ENCODE assay signal across 7 mouse cellular contexts in the genomic region with DNA sequence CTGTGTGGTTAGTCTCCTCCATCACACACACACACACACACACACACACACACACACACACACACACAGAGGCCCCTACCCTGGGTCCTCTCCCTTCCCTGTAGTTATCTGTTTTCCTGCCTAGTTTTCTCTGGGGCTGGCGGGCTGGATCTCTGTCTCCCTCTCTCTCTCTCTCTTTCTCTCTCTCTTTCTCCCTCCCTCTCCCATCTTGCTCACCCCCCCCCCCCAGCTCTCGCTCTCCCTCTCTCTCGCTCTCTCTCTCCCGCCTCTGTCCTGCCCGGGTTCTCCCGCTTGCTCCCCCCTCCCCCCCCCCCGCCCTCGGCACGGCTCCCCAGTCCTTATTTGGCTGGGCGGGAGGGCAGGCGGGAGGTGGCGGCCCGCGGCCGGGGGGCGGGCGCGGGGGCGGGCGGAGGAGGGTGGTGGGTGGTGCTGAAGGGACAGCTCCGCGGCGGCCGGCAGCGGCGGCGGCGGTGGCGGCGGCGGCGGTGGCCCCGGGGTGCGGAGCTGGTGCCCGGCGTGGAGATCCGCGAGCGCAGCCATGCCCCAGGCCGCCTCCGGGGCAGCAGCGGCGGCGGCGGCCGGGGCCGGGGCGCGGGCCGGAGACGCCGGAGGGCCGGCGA. TPM values are rescaled to one million over a fixed set of nuclear protein-coding genes. Genes with fewer than 3 reads are reported as not detected.
DNase-seq lines count a peak whose midpoint lies in the region; ATAC-seq lines count a peak whose summit lies in the region.

A gene (plus strand): TSS at position 490 of the 620 bp plus-strand sequence.

- peaks cover 39% of the 10 kb centered on the region for H3K4me1 ChIP-seq in hindbrain, embryonic 13.5 days (replicated peaks)

- peak within 1 kb of the TSS; percentile 97 for H3K4me2 ChIP-seq in hindbrain, embryonic 13.5 days

- no peaks in the 10 kb centered on the region for H3K9me3 ChIP-seq in hindbrain, embryonic 13.5 days

- H3K27me3 ChIP-seq in hindbrain, embryonic 13.5 days = peaks cover 66% of the 10 kb centered on the region
- H3K27me3 ChIP-seq in splenic B cell, adult 2 months (ENCODE audit: control insufficient read depth, insufficient read depth, low read length, poor library complexity, severe bottlenecking) = peaks cover 2% of the 10 kb centered on the region

- H3K36me3 ChIP-seq in hindbrain, embryonic 13.5 days = no peaks in the 10 kb centered on the region
- no peaks in the 10 kb centered on the region for H3K36me3 ChIP-seq in splenic B cell, adult 2 months (ENCODE audit: control insufficient read depth, insufficient read depth, low read length, poor library complexity, severe bottlenecking)

- peak; percentile 65 for ATAC-seq in hindbrain, embryonic 13.5 days (ENCODE audit: low FRiP score)

- peak within 1 kb of the TSS; percentile 65 for H3K4me3 ChIP-seq in hindbrain, embryonic 13.5 days

- H3K9ac ChIP-seq in hindbrain, embryonic 13.5 days = peak within 1 kb of the TSS; percentile 86

- intact Hi-C loops in left cerebral cortex, postnatal 25 days (cut with DNase I) = loop anchor here (5.0 kb wide), 2 partner anchors 55 to 70 kb away; no protein-coding TSS in a partner anchor

- peak within 1 kb of the TSS; percentile 82 for H3K27ac ChIP-seq in hindbrain, embryonic 13.5 days

- WGBS in hindbrain, embryonic 13.5 days = under 1% methylated on average over 19 of the region's 54 CpGs

- DNase-seq in adrenal gland, adult 18-20 months (ENCODE audit: low spot score in 2 of 2) = peak; percentile 86 to 93
- DNase-seq in cerebellum, adult 8-10 months = peak; percentile 65
- DNase-seq in gastrocnemius, adult 18-20 months (ENCODE audit: low spot score) = peak; percentile 45
- DNase-seq in left cerebral cortex, postnatal 25 days (ENCODE audit: low spot score in 2 of 2) = peak; percentile 35 to 45
- peak; percentile 54 for DNase-seq in mesoderm, embryonic 11.5 days (ENCODE audit: low read depth, low spot score)
- DNase-seq in splenic B cell, adult 2 months (ENCODE audit: low read depth, low spot score) = peak; percentile 51

RNA-seq across cellular contexts. Expression of the gene that starts here (rescaled TPM):
- 1,000 to 10,000 TPM in 1 of 2 experiments, 100 to 1,000 TPM in 1; 960 to 1,436 TPM for total RNA-seq in adrenal gland, adult 18-20 months (2021)
- under 1 TPM; 0.18 to 0.59 TPM for total RNA-seq in gastrocnemius, adult 18-20 months (2021)
- polyA plus RNA-seq in hindbrain, embryonic 13.5 days (2015; fragmentation: Nextera tagmentation; extraction: Ambion mirVana) = 4.3 and 4.5 TPM in 2 replicates
- total RNA-seq in left cerebral cortex, postnatal 25 days (2021) = 10 to 100 TPM; 21.3 to 21.6 TPM

Comparison
In these comparisons a context has a peak if more than half of its experiments do, and no peak if none do; other contexts are left out.
1. Peak in every context shown above with its lines: DNase-seq, ATAC-seq, H3K4me3 ChIP-seq and H3K27ac ChIP-seq.
2. RNA of the gene that starts here (total RNA-seq): 960 to 1,436 TPM in adrenal gland, adult 18-20 months; 21.3 to 21.6 TPM in left cerebral cortex, postnatal 25 days and 0.18 to 0.59 TPM in gastrocnemius, adult 18-20 months; every median in the first group is over 10 times any median in the second.
3. Peak in DNase-seq in gastrocnemius, adult 18-20 months; RNA of the gene not detected or under 1 TPM.